Comparison of ENCODE assay signal across 22 mouse cellular contexts in the genomic region with DNA sequence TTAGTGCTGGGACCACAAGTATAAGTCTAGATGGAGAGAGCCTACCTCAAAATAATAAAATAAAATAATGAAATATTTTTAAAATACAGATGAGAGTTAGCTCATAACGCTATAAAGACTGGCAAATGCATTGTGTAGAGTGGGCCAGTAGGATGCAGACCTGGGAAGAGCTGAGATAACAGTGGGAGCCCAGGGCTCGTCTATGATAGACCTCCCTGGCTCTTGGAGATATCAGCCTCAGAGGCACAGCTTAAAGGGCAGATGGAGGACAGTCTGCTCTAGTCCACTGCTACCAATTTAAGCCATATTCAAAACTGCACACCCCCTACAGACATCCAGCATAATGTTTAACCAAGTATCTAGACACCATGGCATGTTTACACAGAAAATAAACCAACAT. TPM values are rescaled to one million over a fixed set of nuclear protein-coding genes. Genes with fewer than 3 reads are reported as not detected.
A peak's percentile ranks its signal among the peaks of the same experiment; 100 is the strongest.
DNase-seq lines count a peak whose midpoint lies in the region; ATAC-seq and TF ChIP-seq lines count a peak whose summit lies in the region.
"Had no signal": no experiment of that assay in that cellular context is flagged by ENCODE, and none has a peak within 500 bp of the region (broad histone marks: within the 10 kb centered on the region; RNA-seq: fewer than 3 reads in every experiment).

No protein-coding gene starts in this region.

- no peaks in the 10 kb centered on the region for H3K9me3 ChIP-seq in liver, embryonic 12.5 days (replicated peaks)
- no peaks in the 10 kb centered on the region for H3K9me3 ChIP-seq in liver, postnatal 0 days (ENCODE audit: low read length)
- H3K9me3 ChIP-seq in liver, embryonic 14.5 days (ENCODE audit: control insufficient read depth, low read length), result no peaks in the 10 kb centered on the region
- H3K9me3 ChIP-seq in forebrain, embryonic 13.5 days (replicated peaks), result no peaks in the 10 kb centered on the region
- H3K9me3 ChIP-seq: embryonic facial prominence, embryonic 15.5 days; forebrain, embryonic 10.5 days; forebrain, embryonic 15.5 days; heart, embryonic 10.5 days; heart, embryonic 15.5 days; hindbrain, embryonic 13.5 days had no signal

- H3K4me3 ChIP-seq in liver, embryonic 12.5 days, result no peak overlapping the region
- no peak overlapping the region for H3K4me3 ChIP-seq in liver, postnatal 0 days (ENCODE audit: low read depth, low read length)
- H3K4me3 ChIP-seq in liver, embryonic 14.5 days (ENCODE audit: insufficient read depth in 1 of 2, low read depth in 2 of 2, low read length in 2 of 2), result no peak overlapping the region
- H3K4me3 ChIP-seq in forebrain, embryonic 13.5 days, result no peak overlapping the region
- H3K4me3 ChIP-seq: embryonic facial prominence, embryonic 15.5 days; erythroblast, embryonic 14.5 days; forebrain, embryonic 10.5 days; forebrain, embryonic 15.5 days; heart, embryonic 10.5 days; heart, embryonic 15.5 days; hindbrain, embryonic 13.5 days had no signal

- H3K36me3 ChIP-seq in liver, embryonic 12.5 days, result no peaks in the 10 kb centered on the region
- H3K36me3 ChIP-seq in liver, postnatal 0 days (replicated peaks; ENCODE audit: insufficient read depth, low read length), result no peaks in the 10 kb centered on the region
- H3K36me3 ChIP-seq in liver, embryonic 14.5 days (replicated peaks; ENCODE audit: control insufficient read depth, insufficient read depth, low read depth), result no peaks in the 10 kb centered on the region
- no peaks in the 10 kb centered on the region for H3K36me3 ChIP-seq in forebrain, embryonic 13.5 days (ENCODE audit: poor library complexity, severe bottlenecking)
- H3K36me3 ChIP-seq: embryonic facial prominence, embryonic 15.5 days; forebrain, embryonic 10.5 days; forebrain, embryonic 15.5 days; heart, embryonic 10.5 days; heart, embryonic 15.5 days; hindbrain, embryonic 13.5 days had no signal

- no peak overlapping the region for H3K27ac ChIP-seq in liver, embryonic 12.5 days
- no peak overlapping the region for H3K27ac ChIP-seq in liver, postnatal 0 days (ENCODE audit: low read depth)
- no peak overlapping the region for H3K27ac ChIP-seq in liver, embryonic 14.5 days
- H3K27ac ChIP-seq in forebrain, embryonic 13.5 days, result no peak overlapping the region
- H3K27ac ChIP-seq: embryonic facial prominence, embryonic 15.5 days; forebrain, embryonic 10.5 days; forebrain, embryonic 15.5 days; heart, embryonic 10.5 days; heart, embryonic 15.5 days; hindbrain, embryonic 13.5 days had no signal

- H3K4me2 ChIP-seq in liver, embryonic 12.5 days, result no peak overlapping the region
- H3K4me2 ChIP-seq in liver, postnatal 0 days (ENCODE audit: low read depth, low read length), result no peak overlapping the region
- no peak overlapping the region for H3K4me2 ChIP-seq in liver, embryonic 14.5 days (ENCODE audit: low read depth)
- no peak overlapping the region for H3K4me2 ChIP-seq in forebrain, embryonic 13.5 days
- H3K4me2 ChIP-seq: embryonic facial prominence, embryonic 15.5 days; forebrain, embryonic 15.5 days; heart, embryonic 15.5 days; hindbrain, embryonic 13.5 days had no signal

- WGBS in liver, embryonic 12.5 days (ENCODE audit: insufficient replicate concordance), result 14% methylated on average over 2 of the region's 2 CpGs
- 40% methylated on average over 2 of the region's 2 CpGs for WGBS in liver, postnatal 0 days (ENCODE audit: insufficient replicate concordance)
- WGBS in liver, embryonic 14.5 days (ENCODE audit: insufficient replicate concordance), result 10% methylated on average over 2 of the region's 2 CpGs
- 80% methylated on average over 2 of the region's 2 CpGs for WGBS in forebrain, embryonic 13.5 days

- no peak overlapping the region for H3K9ac ChIP-seq in liver, embryonic 12.5 days
- no peak overlapping the region for H3K9ac ChIP-seq in liver, postnatal 0 days (replicated peaks)
- H3K9ac ChIP-seq in liver, embryonic 14.5 days (replicated peaks), result no peak overlapping the region
- H3K9ac ChIP-seq in forebrain, embryonic 13.5 days, result no peak overlapping the region
- H3K9ac ChIP-seq: embryonic facial prominence, embryonic 15.5 days; forebrain, embryonic 15.5 days; heart, embryonic 15.5 days; hindbrain, embryonic 13.5 days had no signal

- no peak for TF ChIP-seq EP300 in liver, postnatal 0 days (IDR thresholded peaks at IDR 0.05; ENCODE audit: low read depth)
- peak; percentile 31; the same call in 1 of the 2 replicates for TF ChIP-seq EP300 in liver, embryonic 14.5 days (IDR thresholded peaks at IDR 0.05; ENCODE audit: low read depth)

- DNase-seq in liver, postnatal 0 days, result no peak
- DNase-seq in MEL-GATA-1-ER (ENCODE audit: extremely low read depth, low read depth), result peak; percentile 25
- DNase-seq in liver, embryonic 14.5 days (ENCODE audit: low read depth in 3 of 3, low spot score in 3 of 3), result peak in 1 of 3 experiments; percentile 14
- no peak for DNase-seq in urinary bladder, postnatal 36 days (ENCODE audit: low spot score in 2 of 2)
- DNase-seq: adrenal gland, postnatal 10 days; cerebellum, adult 11 months; cerebellum, adult 8-10 months; cerebellum, postnatal 14 days; embryo, embryonic 11 days; gastrocnemius, postnatal 10 days; heart, adult 18-20 months; heart, postnatal 14 days had no signal

- H3K27me3 ChIP-seq in liver, embryonic 12.5 days (replicated peaks), result no peaks in the 10 kb centered on the region
- H3K27me3 ChIP-seq in liver, postnatal 0 days (ENCODE audit: insufficient read depth, low read length), result no peaks in the 10 kb centered on the region
- no peaks in the 10 kb centered on the region for H3K27me3 ChIP-seq in liver, embryonic 14.5 days (ENCODE audit: control insufficient read depth, insufficient read depth, low read length)
- H3K27me3 ChIP-seq in forebrain, embryonic 13.5 days, result no peaks in the 10 kb centered on the region
- H3K27me3 ChIP-seq: embryonic facial prominence, embryonic 15.5 days; forebrain, embryonic 15.5 days; heart, embryonic 15.5 days; hindbrain, embryonic 13.5 days had no signal

- H3K4me1 ChIP-seq in liver, embryonic 12.5 days, result peaks cover 24% of the 10 kb centered on the region
- H3K4me1 ChIP-seq in liver, postnatal 0 days (ENCODE audit: insufficient read depth), result peaks cover 8% of the 10 kb centered on the region
- H3K4me1 ChIP-seq in liver, embryonic 14.5 days (replicated peaks; ENCODE audit: control insufficient read depth in 2 of 2, insufficient read depth in 2 of 2, low read length in 1 of 2), result peaks cover 0 to 7% of the 10 kb centered on the region in 2 experiments; a peak in 1 of 4 replicates
- H3K4me1 ChIP-seq in forebrain, embryonic 13.5 days, result 0 out of 2 replicates have a peak, but pooled peaks cover 4% of the 10 kb centered on the region
- H3K4me1 ChIP-seq: forebrain, embryonic 10.5 days had no signal

- peak; percentile 72 for ATAC-seq in liver, embryonic 12.5 days
- ATAC-seq in liver, postnatal 0 days, result no peak
- 0 out of 2 replicates have a peak, but pooled peaks have one; percentile 39 for ATAC-seq in liver, embryonic 14.5 days (ENCODE audit: insufficient read depth)
- ATAC-seq in megakaryocyte-erythroid progenitor cell, adult 5-6 weeks (replicated peaks; ENCODE audit: low FRiP score, low TSS enrichment, poor library complexity, severe bottlenecking), result peak; percentile 77
- ATAC-seq in forebrain, embryonic 13.5 days, result no peak
- ATAC-seq: forebrain, embryonic 15.5 days had no signal

- no peak for TF ChIP-seq CTCF in liver, postnatal 0 days (IDR thresholded peaks at IDR 0.05; ENCODE audit: low read depth)
- no peak for TF ChIP-seq CTCF in liver, embryonic 14.5 days (IDR thresholded peaks at IDR 0.05; ENCODE audit: low read depth)

RNA-seq across cellular contexts. Expression of gene Dap, which starts 56.6 kb away (rescaled TPM):
- polyA plus RNA-seq in liver, embryonic 12.5 days (2016; fragmentation: Nextera tagmentation; extraction: Ambion mirVana), result 43.3 and 44.3 TPM in 2 replicates
- polyA plus RNA-seq in liver, postnatal 0 days (2015; fragmentation: Nextera tagmentation; extraction: Ambion mirVana), result 75.9 and 77.8 TPM in 2 replicates
- 22.5 and 35.5 TPM in 2 replicates for polyA plus RNA-seq in liver, embryonic 14.5 days (2012; rRNA removed)
- polyA plus RNA-seq in liver, embryonic 14.5 days (2014; fragmentation: Nextera tagmentation; extraction: Ambion mirVana), result 41.2 and 44.4 TPM in 2 replicates
- total RNA-seq in megakaryocyte-erythroid progenitor cell, adult 5-6 weeks (2014; fragmentation: Nextera tagmentation), result 59.5 and 59.6 TPM in 2 replicates
- total RNA-seq in megakaryocyte-erythroid progenitor cell, adult 5-6 weeks (2017), result 59.5 and 64.0 TPM in 2 replicates
- polyA plus RNA-seq in forebrain, embryonic 13.5 days (2015; fragmentation: Nextera tagmentation; extraction: Ambion mirVana), result 23.3 and 23.8 TPM in 2 replicates

Comparison
In these comparisons a context has a peak if more than half of its experiments do, and no peak if none do; other contexts are left out.
1. ATAC-seq: peak in liver, embryonic 12.5 days (single experiment), liver, embryonic 14.5 days (single experiment) and megakaryocyte-erythroid progenitor cell, adult 5-6 weeks (single experiment); none in liver, postnatal 0 days (single experiment) and forebrain, embryonic 13.5 days (single experiment).